Mouse (Mus musculus) MEL (cell line): ENCODE results near the gene Tbc1d10c. TPM values are rescaled to one million over a fixed set of nuclear protein-coding genes. Genes with fewer than 3 reads are reported as not detected.

Source experiments
- DNase-seq: peaks from one replicate; pipeline ENCODE4 v3.0.0; 2011; ENCODE audit warnings: low read depth, low spot score
- H3K27ac ChIP-seq: 2 replicates; pipeline ENCODE4 v1.5.1; 2012; ENCODE audit warnings: low read depth, mild to moderate bottlenecking, control low read depth, low read length, moderate library complexity; ENCODE audit not compliant: control insufficient read depth
- H3K27me3 ChIP-seq, 2 experiments: fragments of 150-350 bp in 1 of 2; sonication (generic) in 1 of 2; 2 replicates each; pipeline ENCODE4 v1.6.1; 2012; ENCODE audit warnings: low read length in 2 of 2, mild to moderate bottlenecking in 2 of 2, improper control_type of control experiment in 1 of 2, moderate library complexity in 1 of 2; ENCODE audit not compliant: insufficient read depth in 2 of 2, control insufficient read depth in 1 of 2
- H3K36me3 ChIP-seq, 2 experiments: 2 replicates each; pipeline ENCODE4 v1.6.1; 2012 to 2014; ENCODE audit warnings: low read length in 2 of 2, improper control_type of control experiment in 1 of 2, inconsistent platforms in 1 of 2, mild to moderate bottlenecking in 1 of 2; ENCODE audit not compliant: insufficient read depth in 2 of 2, control insufficient read depth in 1 of 2
- H3K4me1 ChIP-seq, 2 experiments: fragments of 150-350 bp in 1 of 2; sonication (generic) in 1 of 2; 2 replicates each; pipeline ENCODE4 v1.6.1; 2012; ENCODE audit warnings: low read length in 2 of 2, improper control_type of control experiment in 1 of 2, mild to moderate bottlenecking in 1 of 2; ENCODE audit not compliant: insufficient read depth in 2 of 2, control insufficient read depth in 1 of 2
- H3K4me3 ChIP-seq, 2 experiments: fragments of 150-350 bp in 1 of 2; sonication (generic) in 1 of 2; 2 replicates each; pipeline ENCODE4 v1.5.1; 2012; ENCODE audit warnings: low read depth in 2 of 2, low read length in 2 of 2, mild to moderate bottlenecking in 2 of 2, moderate library complexity in 2 of 2, control low read depth in 1 of 2, improper control_type of control experiment in 1 of 2; ENCODE audit not compliant: control insufficient read depth in 1 of 2, insufficient read depth in 1 of 2
- H3K79me2 ChIP-seq: 2 replicates; pipeline ENCODE4 v1.6.1; 2012; ENCODE audit warnings: mild to moderate bottlenecking, low read length, moderate library complexity; ENCODE audit not compliant: control insufficient read depth, poor library complexity, insufficient read depth
- H3K9ac ChIP-seq: 2 replicates; pipeline ENCODE4 v1.6.1; 2012; ENCODE audit warnings: low read depth, mild to moderate bottlenecking, control low read depth, low read length, moderate library complexity; ENCODE audit not compliant: control insufficient read depth, poor library complexity, severe bottlenecking
- H3K9me3 ChIP-seq: fragments of 150-350 bp; sonication (generic); replicated peaks from 2 replicates; pipeline ENCODE4 v1.6.1; 2012; ENCODE audit warnings: mild to moderate bottlenecking, low read length, improper control_type of control experiment, moderate library complexity; ENCODE audit not compliant: insufficient read depth
- CHD2 ChIP-seq: IDR thresholded peaks from 2 replicates; pipeline ENCODE4 v1.6.1; 2011; ENCODE audit warnings: low read length, improper control_type of control experiment
- CTCF ChIP-seq, 3 experiments: IDR thresholded peaks in 2 of 3; conservative IDR thresholded peaks in 1 of 3; 2 replicates each; pipeline ENCODE4 v1.5.1; 2011 to 2012; ENCODE audit warnings: low read length in 3 of 3, low read depth in 2 of 3, mild to moderate bottlenecking in 2 of 3, improper control_type of control experiment in 1 of 3, inconsistent platforms in 1 of 3, mixed read lengths in 1 of 3, moderate library complexity in 1 of 3; ENCODE audit not compliant: control insufficient read depth in 1 of 3, insufficient read depth in 1 of 3, poor library complexity in 1 of 3, severe bottlenecking in 1 of 3
- E2F4 ChIP-seq: IDR thresholded peaks from 2 replicates; pipeline ENCODE4 v1.6.1; 2011; ENCODE audit warnings: low read depth, low read length, improper control_type of control experiment, borderline replicate concordance
- EP300 ChIP-seq, 2 experiments: IDR thresholded peaks; 2 replicates each; pipeline ENCODE4 v1.6.1; 2011; ENCODE audit warnings: improper control_type of control experiment in 2 of 2, low read length in 2 of 2, low read depth in 1 of 2, mild to moderate bottlenecking in 1 of 2
- ETS1 ChIP-seq: IDR thresholded peaks from 2 replicates; pipeline ENCODE4 v1.6.1; 2012; ENCODE audit warnings: low read depth, mild to moderate bottlenecking, inconsistent platforms, low read length, improper control_type of control experiment, moderate library complexity
- GABPA ChIP-seq: IDR thresholded peaks from 2 replicates; pipeline ENCODE4 v1.6.1; 2012; ENCODE audit warnings: low read depth, mild to moderate bottlenecking, inconsistent platforms, low read length, improper control_type of control experiment, moderate library complexity
- GATA1 ChIP-seq: IDR thresholded peaks from 2 replicates; pipeline ENCODE4 v1.6.1; 2011; ENCODE audit warnings: low read depth, low read length, improper control_type of control experiment
- HCFC1 ChIP-seq: IDR thresholded peaks from 2 replicates; pipeline ENCODE4 v1.6.1; 2012; ENCODE audit warnings: low read depth, mild to moderate bottlenecking, inconsistent platforms, low read length, improper control_type of control experiment, moderate library complexity
- JUND ChIP-seq: IDR thresholded peaks from 2 replicates; pipeline ENCODE4 v1.6.1; 2011; ENCODE audit warnings: low read depth, mild to moderate bottlenecking, improper control_type of control experiment, low read length
- MAFK ChIP-seq: IDR thresholded peaks from 2 replicates; pipeline ENCODE4 v1.6.1; 2011; ENCODE audit warnings: low read depth, mild to moderate bottlenecking, low read length, improper control_type of control experiment, borderline replicate concordance
- MAX ChIP-seq: IDR thresholded peaks from 2 replicates; pipeline ENCODE4 v1.6.1; 2011; ENCODE audit warnings: low read length, improper control_type of control experiment
- MYB ChIP-seq: IDR thresholded peaks from 2 replicates; pipeline ENCODE4 v1.6.1; 2011; ENCODE audit warnings: mild to moderate bottlenecking, low read depth, low read length, improper control_type of control experiment
- POLR2A ChIP-seq, 2 experiments: IDR thresholded peaks; 2 replicates each; pipeline ENCODE4 v1.6.1; 2011 to 2012; ENCODE audit warnings: low read length in 2 of 2, mild to moderate bottlenecking in 2 of 2, control low read depth in 1 of 2, improper control_type of control experiment in 1 of 2, low read depth in 1 of 2, moderate library complexity in 1 of 2; ENCODE audit not compliant: control insufficient read depth in 1 of 2, insufficient read depth in 1 of 2, poor library complexity in 1 of 2
- POLR2AphosphoS2 ChIP-seq: IDR thresholded peaks from 2 replicates; pipeline ENCODE4 v1.6.1; 2011; ENCODE audit warnings: low read length, improper control_type of control experiment
- POLR2AphosphoS5 ChIP-seq: IDR thresholded peaks from 2 replicates; pipeline ENCODE4 v1.6.1; 2012; ENCODE audit warnings: low read depth, borderline replicate concordance, mild to moderate bottlenecking, inconsistent platforms, low read length, moderate library complexity, mixed read lengths
- RAD21 ChIP-seq: IDR thresholded peaks from 2 replicates; pipeline ENCODE4 v1.6.1; 2011; ENCODE audit warnings: mild to moderate bottlenecking, low read depth, low read length, improper control_type of control experiment
- RCOR1 ChIP-seq: IDR thresholded peaks from 2 replicates; pipeline ENCODE4 v1.6.1; 2012; ENCODE audit warnings: low read depth, mild to moderate bottlenecking, inconsistent platforms, low read length, improper control_type of control experiment
- TAL1 ChIP-seq: IDR thresholded peaks from 2 replicates; pipeline ENCODE4 v1.6.1; 2012; ENCODE audit warnings: mild to moderate bottlenecking, inconsistent platforms, low read length, moderate library complexity, mixed read lengths
- TBP ChIP-seq: IDR thresholded peaks from 2 replicates; pipeline ENCODE4 v1.8.0; 2011; ENCODE audit warnings: low read depth, low read length, improper control_type of control experiment
- UBTF ChIP-seq: IDR thresholded peaks from 2 replicates; pipeline ENCODE4 v1.6.1; 2012; ENCODE audit warnings: low read depth, mild to moderate bottlenecking, inconsistent platforms, low read length, improper control_type of control experiment, moderate library complexity, borderline replicate concordance; ENCODE audit not compliant: insufficient read depth
- ZC3H11A ChIP-seq: IDR thresholded peaks from 2 replicates; pipeline ENCODE4 v1.6.1; 2012; ENCODE audit warnings: low read depth, mild to moderate bottlenecking, inconsistent platforms, low read length, improper control_type of control experiment
- ZKSCAN1 ChIP-seq: IDR thresholded peaks from 2 replicates; pipeline ENCODE4 v1.6.1; 2012; ENCODE audit warnings: low read depth, mild to moderate bottlenecking, inconsistent platforms, low read length, improper control_type of control experiment, moderate library complexity
- polyA plus RNA-seq, 2 experiments: library from polyadenylated mRNA; stranded (reverse) in 1 of 2; unstranded in 1 of 2; fragments of >175 nt in 1 of 2; fragments of >200 nt in 1 of 2; gene quantifications; 2 replicates each; pipeline versions ENCODE4 v1.2.1 to v1.2.4; 2012; ENCODE audit warnings: low replicate concordance in 2 of 2, low read depth in 1 of 2; ENCODE audit not compliant: insufficient read length in 2 of 2, insufficient read depth in 1 of 2, missing spikeins in 1 of 2
- total RNA-seq: library from RNA; depleted of rRNA; stranded (reverse); fragments of 300-350 nt; gene quantifications from 2 replicates; pipeline ENCODE4 v1.2.3, GENCODE M21; 2012

The Tbc1d10c gene
- total and polyA plus RNA-seq, 3 experiments = 14.0 to 15.5 TPM; not detected in 1

DNA sequence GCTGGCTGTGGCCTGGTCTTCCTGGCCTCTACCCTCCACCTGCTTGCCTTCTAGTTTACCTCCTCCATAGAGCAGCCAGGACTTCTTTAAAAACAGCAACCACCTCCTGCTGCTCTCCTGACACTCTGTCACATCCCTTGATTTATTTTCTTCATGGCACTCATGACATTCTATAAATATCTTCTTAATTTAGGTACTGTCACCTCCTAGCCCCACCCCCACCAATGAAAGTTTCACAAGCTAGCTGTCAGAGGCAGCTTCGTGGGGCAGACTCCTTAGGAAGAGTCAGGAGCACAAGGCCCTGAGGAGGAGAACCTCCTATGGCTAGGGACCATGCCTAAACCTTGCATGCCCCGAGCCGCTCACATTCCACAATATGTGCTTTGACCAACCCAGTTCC, 3.8 kb downstream of the Tbc1d10c start:
- no peaks in the 10 kb centered on the region for H3K9me3 ChIP-seq
- no peaks in the 10 kb centered on the region for H3K27me3 ChIP-seq
- H3K36me3 ChIP-seq = peaks cover 0 to 4% of the 10 kb centered on the region in 2 experiments; a peak in 2 of 4 replicates
- no peak for DNase-seq
- no peak overlapping the region for H3K27ac ChIP-seq
- peaks cover 9% of the 10 kb centered on the region for H3K79me2 ChIP-seq
- H3K4me1 ChIP-seq = peaks cover 2 to 4% of the 10 kb centered on the region in 2 experiments; a peak in 2 of 4 replicates
- no peak overlapping the region for H3K9ac ChIP-seq
- no peak overlapping the region for H3K4me3 ChIP-seq
- TF ChIP-seq MAFK (no peak), POLR2AphosphoS2 (no peak), ZC3H11A (no peak), MYB (no peak), POLR2AphosphoS5 (no peak), GATA1 (no peak), ETS1 (no peak), POLR2A (IDR thresholded peaks at IDR 0.05; ENCODE audit: control insufficient read depth in 1 of 2, insufficient read depth in 1 of 2, low read depth in 1 of 2, low read length in 2 of 2, poor library complexity in 1 of 2) (no peak)

GRCm38 (mm10) chr19:4184976-4185975, 5.8 kb downstream of the Tbc1d10c start:
- H3K27ac ChIP-seq = no peak overlapping the region
- peaks cover 0 to 2% of the 10 kb centered on the region in 2 experiments; a peak in 2 of 4 replicates for H3K4me1 ChIP-seq
- no peak for DNase-seq
- H3K9ac ChIP-seq = no peak overlapping the region
- TF ChIP-seq CTCF (IDR thresholded peaks at IDR 0.05 in 2 of 3, conservative IDR thresholded peaks at IDR 0.05 in 1 of 3; ENCODE audit: control insufficient read depth in 1 of 3, insufficient read depth in 1 of 3, low read depth in 2 of 3, low read length in 3 of 3, poor library complexity in 1 of 3, severe bottlenecking in 1 of 3) = no peak
- no peak for TF ChIP-seq RCOR1
- TF ChIP-seq RAD21 = no peak
- TF ChIP-seq GATA1 = no peak
- TF ChIP-seq MAX = no peak
- TF ChIP-seq ETS1 = no peak
- no peak for TF ChIP-seq EP300 (IDR thresholded peaks at IDR 0.05; ENCODE audit: low read depth in 1 of 2, low read length in 2 of 2)
- H3K27me3 ChIP-seq = no peaks in the 10 kb centered on the region
- no peak overlapping the region for H3K4me3 ChIP-seq
- no peaks in the 10 kb centered on the region for H3K9me3 ChIP-seq
- H3K79me2 ChIP-seq = no peaks in the 10 kb centered on the region
- H3K36me3 ChIP-seq = peaks cover 0 to 4% of the 10 kb centered on the region in 2 experiments; a peak in 2 of 4 replicates

- Histone ChIP-seq H3K9me3 (no peaks in the 10 kb centered on the region), H3K4me1 (no peaks in the 10 kb centered on the region), H3K79me2 (no peaks in the 10 kb centered on the region), H3K27me3 (no peaks in the 10 kb centered on the region), H3K36me3 (0 out of 4 replicates have a peak, but pooled peaks cover 0 to 2% of the 10 kb centered on the region in 2 experiments), H3K27ac (no peak overlapping the region), H3K4me3 (no peak overlapping the region), H3K9ac (no peak overlapping the region)
- TF ChIP-seq TBP = no peak
- no peak for TF ChIP-seq CTCF (IDR thresholded peaks at IDR 0.05 in 2 of 3, conservative IDR thresholded peaks at IDR 0.05 in 1 of 3; ENCODE audit: control insufficient read depth in 1 of 3, insufficient read depth in 1 of 3, low read depth in 2 of 3, low read length in 3 of 3, poor library complexity in 1 of 3, severe bottlenecking in 1 of 3)
- no peak for TF ChIP-seq TAL1
- no peak for TF ChIP-seq HCFC1
- no peak for TF ChIP-seq JUND
- no peak for TF ChIP-seq ETS1
- TF ChIP-seq ZKSCAN1 = no peak
- TF ChIP-seq POLR2AphosphoS5 = no peak
- TF ChIP-seq CHD2 = no peak
- no peak for TF ChIP-seq E2F4
- TF ChIP-seq MYB = no peak
- no peak for TF ChIP-seq UBTF
- TF ChIP-seq MAFK = no peak
- TF ChIP-seq GABPA = no peak
- no peak for DNase-seq
Observed at GRCm38 (mm10) chr19:4183689-4184088, 7.4 kb downstream of the Tbc1d10c start.
